Mouse (Mus musculus): ENCODE measurements around the gene March4. TPM values are rescaled to one million over a fixed set of nuclear protein-coding genes. Genes with fewer than 3 reads are reported as not detected.

The March4 gene
- total RNA-seq, 2 experiments from 2014 or later, result 24.4 to 25.9 TPM

GRCm38 (mm10) chr1:72457652-72458051 lies 79.1 kb downstream of the March4 start:
- DNase-seq (ENCODE audit: low spot score in 2 of 2), result peak in 1 of 2 experiments; percentile 81
- intact Hi-C loops (cut with DNase I), result loop anchor here (5.0 kb wide), 1 partner anchor 80 kb away; the partner anchor contains the start of gene March4

- intact Hi-C loops (cut with DNase I), result loop anchor here (5.0 kb wide), 1 partner anchor 81 kb away; the partner anchor contains the start of gene March4
These were observed 80.8 kb downstream of the March4 start for GRCm38 (mm10) chr1:72455923-72456322.

GRCm38 (mm10) chr1:72454733-72455201 lies 82.0 kb downstream of the March4 start:
- DNase-seq (ENCODE audit: low spot score in 2 of 2), result no peak
- intact Hi-C loops (cut with DNase I), result loop anchor here (5.0 kb wide), 1 partner anchor 83 kb away; the partner anchor contains the start of gene March4

More at GRCm38 (mm10) chr1:72455923-72456322, 80.8 kb downstream of the March4 start:
- DNase-seq (ENCODE audit: low spot score in 2 of 2), result peak in 1 of 2 experiments; percentile 36

- no peak for DNase-seq (ENCODE audit: low spot score in 2 of 2)
- intact Hi-C loops (cut with DNase I), result no loop called here
These were observed 83.9 kb downstream of the March4 start for GRCm38 (mm10) chr1:72452839-72453238.

- intact Hi-C loops (cut with DNase I), result no loop called here
- DNase-seq (ENCODE audit: low spot score in 2 of 2), result no peak
These were observed 85.9 kb downstream of the March4 start for GRCm38 (mm10) chr1:72450790-72451189.

GRCm38 (mm10) chr1:72449752-72450151 lies 87.0 kb downstream of the March4 start:
- intact Hi-C loops (cut with DNase I), result no loop called here
- no peak for DNase-seq (ENCODE audit: low spot score in 2 of 2)

- DNase-seq (ENCODE audit: low spot score in 2 of 2), result no peak
- intact Hi-C loops (cut with DNase I), result no loop called here
These were observed 94.0 kb downstream of the March4 start for GRCm38 (mm10) chr1:72442747-72443146.

GRCm38 (mm10) chr1:72439146-72439545 lies 97.6 kb downstream of the March4 start:
- intact Hi-C loops (cut with DNase I), result no loop called here
- peak; percentile 32 to 66 for DNase-seq (ENCODE audit: low spot score in 2 of 2)

- no peak for DNase-seq (ENCODE audit: low spot score in 2 of 2)
- intact Hi-C loops (cut with DNase I), result no loop called here
These were observed 99.8 kb downstream of the March4 start for GRCm38 (mm10) chr1:72436967-72437366.

- intact Hi-C loops (cut with DNase I), result no loop called here
- peak in 1 of 2 experiments; percentile 52 for DNase-seq (ENCODE audit: low spot score in 2 of 2)
These were observed 102.2 kb downstream of the March4 start for GRCm38 (mm10) chr1:72434510-72434909.

- intact Hi-C loops (cut with DNase I), result no loop called here
These were observed 104.2 kb downstream of the March4 start for GRCm38 (mm10) chr1:72432579-72432978.

GRCm38 (mm10) chr1:72429107-72429807 lies 107.5 kb downstream of the March4 start:
- DNase-seq (ENCODE audit: low spot score in 2 of 2), result no peak
- intact Hi-C loops (cut with DNase I), result no loop called here

More at GRCm38 (mm10) chr1:72432579-72432978, 104.2 kb downstream of the March4 start:
- no peak for DNase-seq (ENCODE audit: low spot score in 2 of 2)

- no peak for DNase-seq (ENCODE audit: low spot score in 2 of 2)
- intact Hi-C loops (cut with DNase I), result no loop called here
These were observed 108.2 kb downstream of the March4 start for GRCm38 (mm10) chr1:72428526-72428925.

GRCm38 (mm10) chr1:72426456-72426855 lies 110.3 kb downstream of the March4 start:
- no peak for DNase-seq (ENCODE audit: low spot score in 2 of 2)
- intact Hi-C loops (cut with DNase I), result no loop called here

GRCm38 (mm10) chr1:72422121-72422520 lies 114.6 kb downstream of the March4 start:
- no peak for DNase-seq (ENCODE audit: low spot score in 2 of 2)
- intact Hi-C loops (cut with DNase I), result no loop called here

- intact Hi-C loops (cut with DNase I), result no loop called here
- no peak for DNase-seq (ENCODE audit: low spot score in 2 of 2)
These were observed 116.5 kb downstream of the March4 start for GRCm38 (mm10) chr1:72420220-72420619.

- no peak for DNase-seq (ENCODE audit: low spot score in 2 of 2)
- intact Hi-C loops (cut with DNase I), result no loop called here
These were observed 117.7 kb downstream of the March4 start for GRCm38 (mm10) chr1:72418744-72419655.

GRCm38 (mm10) chr1:72414561-72415253 lies 122.0 kb downstream of the March4 start:
- intact Hi-C loops (cut with DNase I), result no loop called here
- no peak for DNase-seq (ENCODE audit: low spot score in 2 of 2)

- peak in 1 of 2 experiments; percentile 40 for DNase-seq (ENCODE audit: low spot score in 2 of 2)
- intact Hi-C loops (cut with DNase I), result no loop called here
These were observed 122.6 kb downstream of the March4 start for GRCm38 (mm10) chr1:72414133-72414532.

- intact Hi-C loops (cut with DNase I), result no loop called here
- DNase-seq (ENCODE audit: low spot score in 2 of 2), result no peak
These were observed 123.5 kb downstream of the March4 start for GRCm38 (mm10) chr1:72413205-72413604.

All from left cerebral cortex, postnatal 25 days (tissue).